8 mouse cellular contexts compared by ENCODE assay signal in genomic region chr2:101754939-101755555, GRCm38 (mm10).
DNase-seq lines count a peak whose midpoint lies in the region; ATAC-seq and TF ChIP-seq lines count a peak whose summit lies in the region.

No protein-coding gene starts in this region.

- no peaks in the 10 kb centered on the region for H3K9me3 ChIP-seq in lung, postnatal 0 days (ENCODE audit: low read length)
- H3K9me3 ChIP-seq in forebrain, embryonic 13.5 days (replicated peaks): no peaks in the 10 kb centered on the region
- H3K9me3 ChIP-seq in midbrain, embryonic 10.5 days (replicated peaks): no peaks in the 10 kb centered on the region

- no peak for TF ChIP-seq CTCF in lung, postnatal 0 days (IDR thresholded peaks at IDR 0.05)

- no peaks in the 10 kb centered on the region for H3K36me3 ChIP-seq in lung, postnatal 0 days (ENCODE audit: insufficient read depth, low read length)
- no peaks in the 10 kb centered on the region for H3K36me3 ChIP-seq in forebrain, embryonic 13.5 days (ENCODE audit: poor library complexity, severe bottlenecking)
- no peaks in the 10 kb centered on the region for H3K36me3 ChIP-seq in midbrain, embryonic 10.5 days

- no peak for ATAC-seq in lung, postnatal 0 days
- 0 out of 2 replicates have a peak, but pooled peaks have one; percentile 39 for ATAC-seq in forebrain, embryonic 13.5 days

- no peak overlapping the region for H3K4me3 ChIP-seq in lung, postnatal 0 days (ENCODE audit: low read depth, low read length)
- H3K4me3 ChIP-seq in forebrain, embryonic 13.5 days: no peak overlapping the region
- peak overlapping the region; percentile 42 for H3K4me3 ChIP-seq in midbrain, embryonic 10.5 days

- WGBS in lung, postnatal 0 days: 21% methylated on average over 10 of the region's 11 CpGs
- WGBS in forebrain, embryonic 13.5 days: 7% methylated on average over 11 of the region's 11 CpGs
- 4% methylated on average over 11 of the region's 11 CpGs for WGBS in midbrain, embryonic 10.5 days

- H3K4me1 ChIP-seq in lung, postnatal 0 days (ENCODE audit: insufficient read depth, low read depth, low read length): peaks cover 15% of the 10 kb centered on the region
- peaks cover 21% of the 10 kb centered on the region for H3K4me1 ChIP-seq in forebrain, embryonic 13.5 days
- peaks cover 49% of the 10 kb centered on the region for H3K4me1 ChIP-seq in midbrain, embryonic 10.5 days

- H3K27me3 ChIP-seq in lung, postnatal 0 days (replicated peaks; ENCODE audit: insufficient read depth, low read length): no peaks in the 10 kb centered on the region
- H3K27me3 ChIP-seq in forebrain, embryonic 13.5 days: no peaks in the 10 kb centered on the region
- H3K27me3 ChIP-seq in midbrain, embryonic 10.5 days (ENCODE audit: low read depth, poor library complexity, severe bottlenecking): no peaks in the 10 kb centered on the region

- H3K27ac ChIP-seq in lung, postnatal 0 days (ENCODE audit: low read length): no peak overlapping the region
- no peak overlapping the region for H3K27ac ChIP-seq in forebrain, embryonic 13.5 days
- H3K27ac ChIP-seq in midbrain, embryonic 10.5 days (replicated peaks): peak overlapping the region; percentile 84

- 0 out of 2 replicates have a peak overlapping the region, but pooled peaks have one; percentile 25 for H3K4me2 ChIP-seq in lung, postnatal 0 days (replicated peaks; ENCODE audit: low read depth, low read length)
- H3K4me2 ChIP-seq in forebrain, embryonic 13.5 days: peak overlapping the region; percentile 50

- DNase-seq in lung, postnatal 0 days (ENCODE audit: low spot score): no peak
- DNase-seq in lung, postnatal 14 days: no peak
- DNase-seq in midbrain, embryonic 10.5 days (ENCODE audit: low spot score): peak; percentile 50
- DNase-seq in thymus, postnatal 25 days: peak; percentile 13
- no peak for DNase-seq in cerebellum, adult 9-10 months
- no peak for DNase-seq in heart, postnatal 4 days
- DNase-seq in layer of hippocampus, adult 18-20 months (ENCODE audit: low spot score in 2 of 2): no peak

- no peak for TF ChIP-seq EP300 in lung, postnatal 0 days (IDR thresholded peaks at IDR 0.05)

- H3K9ac ChIP-seq in lung, postnatal 0 days (replicated peaks; ENCODE audit: low read depth): no peak overlapping the region
- peak overlapping the region; percentile 18; the same call in 1 of the 2 replicates for H3K9ac ChIP-seq in forebrain, embryonic 13.5 days

Comparison
In these comparisons a context has a peak if more than half of its experiments do, and no peak if none do; other contexts are left out.
1. DNase-seq: peak in midbrain, embryonic 10.5 days (single experiment) and thymus, postnatal 25 days (single experiment); none in lung, postnatal 0 days (single experiment), lung, postnatal 14 days (single experiment), cerebellum, adult 9-10 months (single experiment), heart, postnatal 4 days (single experiment) and layer of hippocampus, adult 18-20 months (0 of 2).